Mouse (Mus musculus) small intestine, adult 2 months (tissue): ENCODE measurements at regions not wholly inside any gene's neighbourhood (a gene's known extent, or its start where the extent isn't known, plus 50 kb on each side); places are given as distances from the start of the nearest gene placed in this dataset.

Source experiments
- H3K27ac ChIP-seq: fragments of 200-500 bp; 2 replicates; pipeline ENCODE4 v1.5.1; 2012; ENCODE audit warnings: low read depth, low read length, control low read depth, inconsistent platforms; ENCODE audit not compliant: insufficient read depth
- H3K27me3 ChIP-seq: fragments of 200-500 bp; 2 replicates; pipeline ENCODE4 v1.6.1; 2012; ENCODE audit warnings: mild to moderate bottlenecking, moderate library complexity, low read length, inconsistent platforms; ENCODE audit not compliant: control insufficient read depth, insufficient read depth
- H3K36me3 ChIP-seq: fragments of 200-500 bp; 2 replicates; pipeline ENCODE4 v1.6.1; 2012; ENCODE audit warnings: mild to moderate bottlenecking, low read length, control low read depth, inconsistent platforms; ENCODE audit not compliant: control insufficient read depth, insufficient read depth
- H3K4me1 ChIP-seq: fragments of 200-500 bp; 2 replicates; pipeline ENCODE4 v1.6.1; 2012; ENCODE audit warnings: low read length, inconsistent platforms, mixed read lengths; ENCODE audit not compliant: control insufficient read depth, insufficient read depth, insufficient read length
- H3K4me3 ChIP-seq: fragments of 200-500 bp; 2 replicates; pipeline ENCODE4 v1.5.1; 2012; ENCODE audit warnings: low read depth, mild to moderate bottlenecking, control low read depth, inconsistent platforms, low read length, moderate library complexity
- CTCF ChIP-seq: fragments of 200-500 bp; IDR thresholded peaks from 2 replicates; pipeline ENCODE4 v1.5.1; 2012; ENCODE audit warnings: low read depth, mild to moderate bottlenecking, control low read depth, inconsistent platforms, low read length, moderate library complexity, mixed read lengths; ENCODE audit not compliant: insufficient replicate concordance, insufficient read length; ENCODE audit errors: extremely low read depth
- POLR2A ChIP-seq: fragments of 200-500 bp; IDR thresholded peaks from 2 replicates; pipeline ENCODE4 v1.6.1; 2012; ENCODE audit warnings: low read depth, mild to moderate bottlenecking, control low read depth, inconsistent platforms, low read length, moderate library complexity
- WGBS: fragments of 180-500 bp; shearing (Covaris S2); methylation state at CpG from one replicate; pipeline ENCODE4 v1.1.7; 2018; 5-methylcytosine and 5-hydroxymethylcytosine counted together

GRCm38 (mm10) chr17:43190016-43190415 is 80.1 kb upstream of the Adgrf1 start:
- no peaks in the 10 kb centered on the region for H3K27me3 ChIP-seq
- peaks cover 2% of the 10 kb centered on the region; the same call in 1 of the 2 replicates for H3K4me1 ChIP-seq
- no peak for TF ChIP-seq CTCF
- no peak for TF ChIP-seq POLR2A
- no peak overlapping the region for H3K27ac ChIP-seq
- WGBS = 67% methylated on average over 2 of the region's 2 CpGs
- no peaks in the 10 kb centered on the region for H3K36me3 ChIP-seq
- no peak overlapping the region for H3K4me3 ChIP-seq

DNA sequence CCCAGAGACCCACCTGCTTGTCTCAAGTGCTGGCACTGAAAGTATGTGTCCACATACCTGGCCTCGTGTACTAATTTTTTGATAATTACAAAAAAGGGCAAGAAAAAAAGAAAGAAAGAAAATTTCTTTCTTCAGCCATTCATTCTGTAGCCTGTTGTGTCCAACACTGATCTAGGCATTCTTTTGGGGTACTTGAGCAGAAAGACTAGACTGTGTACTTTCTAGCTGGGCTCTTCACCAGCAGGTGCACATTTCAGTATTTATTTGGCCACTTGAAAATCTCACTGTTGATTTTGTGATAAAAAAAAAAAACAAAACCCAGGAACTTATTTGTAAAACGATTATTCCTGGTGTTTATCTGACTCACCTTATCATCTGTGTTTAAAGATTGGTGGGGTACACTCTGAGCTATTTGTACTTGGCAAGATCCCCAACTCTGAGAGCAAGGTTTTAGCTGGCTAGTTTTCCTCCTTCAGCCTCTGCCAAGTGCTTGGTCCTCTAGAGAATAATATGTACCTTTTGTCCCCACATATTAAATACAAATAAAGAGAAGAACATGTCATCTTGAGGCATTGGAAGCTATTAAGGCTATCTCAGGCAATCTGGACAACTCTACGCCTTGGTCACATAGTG is 79.2 kb upstream of the Adgrf1 start:
- Histone ChIP-seq H3K36me3 (no peaks in the 10 kb centered on the region), H3K27ac (no peak overlapping the region), H3K27me3 (no peaks in the 10 kb centered on the region), H3K4me3 (no peak overlapping the region), H3K4me1 (peaks cover 2% of the 10 kb centered on the region; the same call in 1 of the 2 replicates)
- TF ChIP-seq CTCF (no peak), POLR2A (no peak)
- WGBS = 20% methylated on average over 3 of the region's 3 CpGs

DNA sequence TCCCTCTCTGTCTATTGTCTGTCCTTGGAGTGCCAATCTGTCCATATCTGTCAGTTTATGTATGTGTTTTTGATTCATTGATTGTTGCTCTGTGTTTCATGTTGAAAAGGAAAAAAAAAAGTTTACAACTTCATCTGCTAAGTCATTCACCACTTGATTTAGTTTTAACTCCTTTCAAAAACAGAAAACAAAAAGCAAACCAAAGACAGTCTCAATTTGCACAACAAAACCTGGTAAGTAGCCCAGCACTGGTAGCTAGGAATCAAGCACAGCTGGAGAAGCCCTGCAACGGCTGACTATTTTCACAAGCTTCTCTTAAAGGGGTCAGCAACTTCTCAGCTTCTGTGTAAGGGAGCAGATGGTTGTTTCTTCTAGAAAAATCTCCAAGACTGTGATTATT is 72.9 kb upstream of the Adgrf1 start:
- Histone ChIP-seq H3K4me3 (no peak overlapping the region), H3K4me1 (no peaks in the 10 kb centered on the region), H3K36me3 (no peaks in the 10 kb centered on the region), H3K27ac (no peak overlapping the region), H3K27me3 (no peaks in the 10 kb centered on the region)
- TF ChIP-seq CTCF (no peak), POLR2A (no peak)
- 75% methylated on average over 1 of the region's 1 CpGs for WGBS

DNA sequence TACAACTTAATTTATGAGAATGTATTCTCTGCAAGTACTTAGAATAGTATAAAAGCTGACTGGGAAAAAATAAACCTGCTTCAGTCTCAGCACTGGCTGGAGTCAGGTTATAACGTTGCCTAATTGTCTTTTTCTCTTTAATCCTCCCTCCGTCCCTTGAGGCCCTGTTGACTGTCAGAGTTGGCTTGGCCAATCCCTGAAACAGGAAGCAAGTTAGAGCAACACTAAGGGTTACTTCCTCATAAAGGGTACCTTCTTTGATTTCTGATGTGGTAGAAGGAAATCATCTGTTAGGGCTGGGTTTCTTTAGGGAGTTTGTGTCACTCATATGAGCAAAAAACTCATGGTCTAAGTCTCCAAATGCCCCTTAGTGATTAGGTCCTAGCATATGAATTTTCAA is 69.3 kb upstream of the Adgrf1 start:
- no peak overlapping the region for H3K27ac ChIP-seq
- H3K27me3 ChIP-seq = no peaks in the 10 kb centered on the region
- H3K36me3 ChIP-seq = no peaks in the 10 kb centered on the region
- H3K4me3 ChIP-seq = no peak overlapping the region
- WGBS = 67% methylated on average over 2 of the region's 2 CpGs
- no peaks in the 10 kb centered on the region for H3K4me1 ChIP-seq
- TF ChIP-seq CTCF = no peak
- no peak for TF ChIP-seq POLR2A

DNA sequence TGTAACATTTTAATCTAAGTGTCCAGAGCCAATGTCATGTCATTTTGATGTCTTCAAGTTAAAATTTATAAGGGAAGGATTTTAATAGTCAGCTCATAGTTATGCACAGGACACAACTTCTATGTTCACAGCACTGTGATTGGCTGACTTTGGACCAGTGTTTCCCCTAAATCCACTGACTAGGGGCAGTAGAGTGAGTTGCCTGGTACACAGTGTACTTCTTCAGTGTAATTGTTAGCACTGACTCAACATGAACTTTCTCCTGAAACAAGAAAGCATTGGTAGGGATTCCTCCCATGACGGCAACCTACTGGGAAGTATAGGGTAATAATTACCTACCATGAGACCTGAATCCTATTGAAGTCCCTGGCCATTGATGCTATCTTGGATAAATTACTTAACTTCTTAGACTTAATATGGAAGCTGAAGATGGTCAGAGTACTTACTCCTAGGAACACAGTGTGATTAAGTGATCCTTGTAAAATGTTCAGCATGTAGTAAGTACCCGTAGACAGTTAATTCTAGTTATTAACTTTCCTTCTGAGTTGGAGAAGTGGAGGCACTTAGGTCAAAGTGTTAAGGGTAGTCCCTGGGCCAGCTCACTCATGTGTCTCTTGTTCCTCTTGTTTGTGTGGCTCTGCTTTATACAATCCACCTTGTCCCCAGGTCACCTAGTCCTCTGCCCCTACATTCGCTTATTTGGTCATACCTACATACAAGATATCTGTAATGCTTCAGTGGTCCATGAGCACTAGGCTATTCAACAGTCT is 63.2 kb upstream of the Adgrf1 start:
- TF ChIP-seq POLR2A = no peak
- TF ChIP-seq CTCF = no peak
- Histone ChIP-seq H3K4me3 (no peak overlapping the region), H3K36me3 (no peaks in the 10 kb centered on the region), H3K27ac (no peak overlapping the region), H3K27me3 (no peaks in the 10 kb centered on the region; the same call in 1 of the 2 replicates), H3K4me1 (no peaks in the 10 kb centered on the region)
- 88% methylated on average over 3 of the region's 3 CpGs for WGBS

DNA sequence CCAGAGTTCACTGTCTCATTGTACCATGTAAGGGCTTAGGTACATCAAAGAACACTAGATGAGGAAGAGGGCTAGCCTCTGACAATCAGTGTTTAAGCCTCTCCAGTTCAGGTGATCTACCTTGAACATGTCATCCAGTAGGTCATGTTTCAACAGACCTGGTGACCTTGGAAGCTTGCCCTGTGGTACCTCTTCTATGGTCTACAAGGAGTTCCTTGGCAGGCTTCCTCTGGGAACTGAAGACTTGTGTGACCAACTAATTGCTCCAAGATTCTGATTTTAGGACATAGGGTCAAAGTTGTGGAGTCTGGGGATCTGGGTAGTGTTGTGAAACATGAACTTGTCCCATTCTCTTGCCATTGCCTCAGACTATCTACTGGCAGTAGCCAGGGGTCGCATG is 60.4 kb upstream of the Adgrf1 start:
- Histone ChIP-seq H3K27me3 (no peaks in the 10 kb centered on the region; the same call in 1 of the 2 replicates), H3K27ac (no peak overlapping the region), H3K4me3 (no peak overlapping the region), H3K4me1 (no peaks in the 10 kb centered on the region), H3K36me3 (no peaks in the 10 kb centered on the region)
- 83% methylated on average over 1 of the region's 1 CpGs for WGBS
- TF ChIP-seq CTCF (no peak), POLR2A (no peak)

- Histone ChIP-seq H3K4me3 (no peak overlapping the region), H3K27me3 (no peaks in the 10 kb centered on the region), H3K4me1 (no peaks in the 10 kb centered on the region), H3K27ac (no peak overlapping the region), H3K36me3 (no peaks in the 10 kb centered on the region)
- TF ChIP-seq POLR2A (no peak), CTCF (no peak)
- whole genome bisulfite sequencing = 93% methylated on average over 1 of the region's 1 CpGs
Observed at GRCm38 (mm10) chr17:43214038-43214437, 56.1 kb upstream of the Adgrf1 start.
